Mouse (Mus musculus): ENCODE measurements around the gene A930033H14Rik.

GRCm38 (mm10) chr10:69163216-69163615 is 49.7 kb downstream of the A930033H14Rik start:
- TF ChIP-seq POLR2A (IDR thresholded peaks at IDR 0.05; ENCODE audit: borderline replicate concordance, extremely low read depth, low read depth, low read length), result no peak
- TF ChIP-seq CTCF (IDR thresholded peaks at IDR 0.05; ENCODE audit: insufficient read depth, low read length), result no peak
